Mouse (Mus musculus) hindbrain, embryonic 14.5 days (tissue): ENCODE data around the gene Rtcb. TPM values are rescaled to one million over a fixed set of nuclear protein-coding genes. Genes with fewer than 3 reads are reported as not detected.

ENCODE experiments used
- ATAC-seq: fragments of 200-750 bp; cut with Nextera tagmentation; 2 replicates; pipeline ENCODE4 v1.8.0; 2017; ENCODE audit warnings: moderate number of reproducible peaks, mild to moderate bottlenecking, moderate TSS enrichment, moderate library complexity; ENCODE audit not compliant: low FRiP score
- DNase-seq: peaks from one replicate; pipeline ENCODE4 v3.0.0-alpha.2; 2015; ENCODE audit warnings: low spot score
- H3K27ac ChIP-seq: fragments of 300-500 bp; sonication (generic); 2 replicates; pipeline ENCODE4 v1.5.1; 2014; ENCODE audit warnings: mild to moderate bottlenecking, moderate library complexity
- H3K27me3 ChIP-seq: fragments of 300-500 bp; sonication (generic); 2 replicates; pipeline ENCODE4 v1.6.1; 2014; ENCODE audit warnings: mild to moderate bottlenecking, low read length, mixed read lengths; ENCODE audit not compliant: control insufficient read depth, insufficient read depth
- H3K36me3 ChIP-seq: fragments of 300-500 bp; sonication (generic); replicated peaks from 2 replicates; pipeline ENCODE4 v1.6.1; 2014; ENCODE audit not compliant: control insufficient read depth, insufficient read depth
- H3K4me1 ChIP-seq: fragments of 300-500 bp; sonication (generic); replicated peaks from 2 replicates; pipeline ENCODE4 v1.6.1; 2014; ENCODE audit warnings: antibody characterized with exemption, low read length, mixed read lengths; ENCODE audit not compliant: control insufficient read depth, insufficient read depth
- H3K4me2 ChIP-seq: fragments of 300-500 bp; sonication (generic); replicated peaks from 2 replicates; pipeline ENCODE4 v1.6.1; 2014; ENCODE audit warnings: mild to moderate bottlenecking, moderate library complexity
- H3K4me3 ChIP-seq: fragments of 300-500 bp; sonication (generic); replicated peaks from 2 replicates; pipeline ENCODE4 v1.5.1; 2014; ENCODE audit warnings: mild to moderate bottlenecking, low read length
- H3K9ac ChIP-seq: fragments of 300-500 bp; sonication (generic); 2 replicates; pipeline ENCODE4 v1.6.1; 2014
- H3K9me3 ChIP-seq: fragments of 300-500 bp; sonication (generic); 2 replicates; pipeline ENCODE4 v1.6.1; 2016; ENCODE audit warnings: low read length; ENCODE audit not compliant: control insufficient read depth
- WGBS: fragments of 180-500 bp; shearing (Covaris S2); extraction: QIAGEN DNeasy Blood & Tissue Kit; methylation state at CpG from one replicate; pipeline ENCODE4 v1.1.7; 2014; 5-methylcytosine and 5-hydroxymethylcytosine counted together
- polyA plus RNA-seq: library from polyadenylated mRNA; unstranded; fragments of >200 nt; fragmentation: Nextera tagmentation; extraction: Ambion mirVana; gene quantifications from 2 replicates; pipeline ENCODE4 v1.2.1, GENCODE M21; 2014

Rtcb gene
- polyA plus RNA-seq: 154 and 160 TPM in 2 replicates

GRCm38 (mm10) chr10:85957464-85957950 is at the start of gene Rtcb:
Rtcb (minus strand) TSS chr10:85957823.
- ATAC-seq (peak; percentile 94), DNase-seq (peak; percentile 99)
- Histone ChIP-seq H3K9ac (peak within 1 kb of the TSS; percentile 92), H3K27me3 (no peaks in the 10 kb centered on the region), H3K36me3 (peaks cover 27% of the 10 kb centered on the region), H3K4me1 (peaks cover 5% of the 10 kb centered on the region), H3K27ac (peak within 1 kb of the TSS; percentile 78; the same call in 1 of the 2 replicates), H3K4me3 (peak within 1 kb of the TSS; percentile 84), H3K4me2 (peak within 1 kb of the TSS; percentile 72), H3K9me3 (no peaks in the 10 kb centered on the region)
- 0% methylated on average over 38 of the region's 38 CpGs for WGBS

- Histone ChIP-seq H3K27ac (no peak overlapping the region), H3K4me1 (no peaks in the 10 kb centered on the region), H3K9me3 (no peaks in the 10 kb centered on the region), H3K36me3 (no peaks in the 10 kb centered on the region), H3K4me2 (no peak overlapping the region), H3K4me3 (no peak overlapping the region), H3K9ac (no peak overlapping the region), H3K27me3 (no peaks in the 10 kb centered on the region)
- WGBS: 61% methylated on average over 5 of the region's 5 CpGs
- no peak for ATAC-seq
- DNase-seq: no peak
Measured at GRCm38 (mm10) chr10:86006455-86006854, 48.8 kb upstream of the Rtcb start.

GRCm38 (mm10) chr10:86000447-86000846 is 42.8 kb upstream of the Rtcb start:
- Histone ChIP-seq H3K4me1 (no peaks in the 10 kb centered on the region), H3K27ac (no peak overlapping the region), H3K9me3 (no peaks in the 10 kb centered on the region), H3K4me2 (no peak overlapping the region), H3K36me3 (no peaks in the 10 kb centered on the region), H3K9ac (no peak overlapping the region), H3K27me3 (no peaks in the 10 kb centered on the region), H3K4me3 (no peak overlapping the region)
- ATAC-seq: no peak
- 97% methylated on average over 4 of the region's 4 CpGs for WGBS
- DNase-seq: no peak

- Histone ChIP-seq H3K36me3 (no peaks in the 10 kb centered on the region), H3K9me3 (no peaks in the 10 kb centered on the region), H3K9ac (no peak overlapping the region), H3K4me3 (no peak overlapping the region), H3K4me1 (no peaks in the 10 kb centered on the region), H3K27ac (no peak overlapping the region), H3K4me2 (no peak overlapping the region), H3K27me3 (no peaks in the 10 kb centered on the region)
- WGBS: 84% methylated on average over 5 of the region's 5 CpGs
- ATAC-seq (no peak), DNase-seq (no peak)
Measured at GRCm38 (mm10) chr10:85994543-85995104, 37.0 kb upstream of the Rtcb start.

GRCm38 (mm10) chr10:85993836-85994235 is 36.2 kb upstream of the Rtcb start:
- no peaks in the 10 kb centered on the region for H3K36me3 ChIP-seq
- H3K4me2 ChIP-seq: no peak overlapping the region
- H3K4me1 ChIP-seq: no peaks in the 10 kb centered on the region
- ATAC-seq (no peak), DNase-seq (no peak)
- no peak overlapping the region for H3K4me3 ChIP-seq
- no peaks in the 10 kb centered on the region for H3K9me3 ChIP-seq
- H3K27ac ChIP-seq: no peak overlapping the region
- no peak overlapping the region for H3K9ac ChIP-seq
- WGBS: 88% methylated on average over 9 of the region's 9 CpGs
- no peaks in the 10 kb centered on the region for H3K27me3 ChIP-seq

GRCm38 (mm10) chr10:85992412-85992811 is 34.8 kb upstream of the Rtcb start:
- H3K9ac ChIP-seq: no peak overlapping the region
- H3K27me3 ChIP-seq: no peaks in the 10 kb centered on the region
- H3K36me3 ChIP-seq: no peaks in the 10 kb centered on the region
- no peaks in the 10 kb centered on the region for H3K9me3 ChIP-seq
- DNase-seq (no peak), ATAC-seq (no peak)
- 89% methylated on average over 4 of the region's 4 CpGs for WGBS
- no peak overlapping the region for H3K4me3 ChIP-seq
- no peaks in the 10 kb centered on the region for H3K4me1 ChIP-seq
- no peak overlapping the region for H3K27ac ChIP-seq
- no peak overlapping the region for H3K4me2 ChIP-seq

- Histone ChIP-seq H3K4me3 (no peak overlapping the region), H3K4me2 (no peak overlapping the region), H3K27ac (no peak overlapping the region), H3K4me1 (no peaks in the 10 kb centered on the region), H3K9ac (no peak overlapping the region), H3K9me3 (no peaks in the 10 kb centered on the region), H3K36me3 (no peaks in the 10 kb centered on the region), H3K27me3 (no peaks in the 10 kb centered on the region)
- 79% methylated on average over 6 of the region's 6 CpGs for WGBS
- DNase-seq (no peak), ATAC-seq (no peak)
Measured at GRCm38 (mm10) chr10:85989412-85990115, 31.9 kb upstream of the Rtcb start.

GRCm38 (mm10) chr10:85972915-85973314 is 15.3 kb upstream of the Rtcb start:
- H3K4me2 ChIP-seq: no peak overlapping the region
- DNase-seq (no peak), ATAC-seq (no peak)
- H3K27me3 ChIP-seq: no peaks in the 10 kb centered on the region
- no peaks in the 10 kb centered on the region for H3K4me1 ChIP-seq
- no peak overlapping the region for H3K9ac ChIP-seq
- H3K36me3 ChIP-seq: no peaks in the 10 kb centered on the region
- no peak overlapping the region for H3K4me3 ChIP-seq
- 85% methylated on average over 4 of the region's 4 CpGs for WGBS
- no peaks in the 10 kb centered on the region for H3K9me3 ChIP-seq
- H3K27ac ChIP-seq: no peak overlapping the region

- H3K9me3 ChIP-seq: no peaks in the 10 kb centered on the region
- DNase-seq (no peak), ATAC-seq (no peak)
- no peaks in the 10 kb centered on the region for H3K27me3 ChIP-seq
- H3K9ac ChIP-seq: no peak overlapping the region
- WGBS: 91% methylated on average over 9 of the region's 9 CpGs
- H3K4me3 ChIP-seq: no peak overlapping the region
- H3K27ac ChIP-seq: no peak overlapping the region
- no peak overlapping the region for H3K4me2 ChIP-seq
- H3K4me1 ChIP-seq: no peaks in the 10 kb centered on the region
- H3K36me3 ChIP-seq: no peaks in the 10 kb centered on the region
Measured at GRCm38 (mm10) chr10:85971826-85972225, 14.2 kb upstream of the Rtcb start.
